Mouse (Mus musculus) MN1 (cell line): ENCODE data around the gene Gm45062.

ENCODE experiments used
- DNase-seq: peaks from one replicate; pipeline ENCODE4 v3.0.0-alpha.2; 2016; ENCODE audit warnings: low spot score

Gm45062 gene

GRCm38 (mm10) chr6:8628715-8629267, 369.5 kb downstream of the Gm45062 start:
- no peak for DNase-seq

- no peak for DNase-seq
Measured at GRCm38 (mm10) chr6:8630531-8630930, 371.3 kb downstream of the Gm45062 start.

- no peak for DNase-seq
Measured at GRCm38 (mm10) chr6:8631362-8631761, 372.1 kb downstream of the Gm45062 start.

- no peak for DNase-seq
Measured at GRCm38 (mm10) chr6:8631986-8632632, 372.9 kb downstream of the Gm45062 start.

GRCm38 (mm10) chr6:8632701-8633100, 373.5 kb downstream of the Gm45062 start:
- no peak for DNase-seq

- no peak for DNase-seq
Measured at GRCm38 (mm10) chr6:8638122-8638521, 378.9 kb downstream of the Gm45062 start.

- DNase-seq, result no peak
Measured at GRCm38 (mm10) chr6:8638899-8639298, 379.6 kb downstream of the Gm45062 start.

- no peak for DNase-seq
Measured at GRCm38 (mm10) chr6:8639526-8639925, 380.3 kb downstream of the Gm45062 start.

- no peak for DNase-seq
Measured at GRCm38 (mm10) chr6:8640863-8641262, 381.6 kb downstream of the Gm45062 start.

GRCm38 (mm10) chr6:8644703-8645102, 385.5 kb downstream of the Gm45062 start:
- DNase-seq, result no peak

- DNase-seq, result no peak
Measured at GRCm38 (mm10) chr6:8645708-8646107, 386.5 kb downstream of the Gm45062 start.
